Mouse (Mus musculus) embryonic fibroblast, embryonic 13.5 days (primary cell): ENCODE results near the gene Vmn1r40.

ENCODE experiments used
- CTCF ChIP-seq: IDR thresholded peaks from 2 replicates; pipeline ENCODE4 v1.5.1; 2011; ENCODE audit warnings: mild to moderate bottlenecking, control low read depth, low read length, moderate library complexity, borderline replicate concordance; ENCODE audit not compliant: insufficient read depth
- POLR2A ChIP-seq: IDR thresholded peaks from 2 replicates; pipeline ENCODE4 v1.6.1; 2011; ENCODE audit warnings: low read depth, mild to moderate bottlenecking, control low read depth, low read length, moderate library complexity

DNA sequence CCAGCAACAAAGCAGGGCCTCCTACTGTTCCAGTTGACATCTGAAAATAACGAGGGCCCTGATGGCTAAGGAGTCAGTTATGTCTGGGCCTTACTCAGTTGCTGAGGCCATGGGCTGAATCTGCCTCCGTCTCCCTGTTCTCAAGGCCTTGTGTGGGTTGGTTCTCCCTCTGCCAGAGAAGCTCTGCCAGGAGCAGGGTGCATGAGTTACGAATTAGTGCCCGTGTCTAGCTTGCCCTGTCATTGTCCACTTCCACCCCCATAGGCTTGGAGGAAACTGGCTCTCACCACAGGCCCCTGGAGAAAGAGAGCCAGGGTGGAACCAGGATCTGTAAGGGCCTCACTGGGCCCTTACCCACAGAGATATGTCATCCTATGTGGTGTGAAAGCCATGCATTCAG lies 28.8 kb upstream of the Vmn1r40 start:
- TF ChIP-seq POLR2A (no peak), CTCF (no peak)
